Mouse (Mus musculus): ENCODE results near the gene Tcf3. TPM values are rescaled to one million over a fixed set of nuclear protein-coding genes. Genes with fewer than 3 reads are reported as not detected.

Tcf3 gene
- polyA plus RNA-seq, 1 experiment from 2014 or later = 110 TPM

GRCm38 (mm10) chr10:80444339-80445045, 11.0 kb upstream of the Tcf3 start:
- Histone ChIP-seq H3K9ac (ENCODE audit: low read depth, low read length) (no peak overlapping the region), H3K27ac (ENCODE audit: low read depth, low read length) (no peak overlapping the region), H3K9me3 (ENCODE audit: control insufficient read depth, low read length) (no peaks in the 10 kb centered on the region), H3K27me3 (ENCODE audit: control insufficient read depth, insufficient read depth, low read length) (peaks cover 4% of the 10 kb centered on the region; the same call in 1 of the 2 replicates), H3K4me2 (replicated peaks; ENCODE audit: low read depth, low read length) (no peak overlapping the region), H3K4me3 (ENCODE audit: low read depth, low read length) (no peak overlapping the region), H3K4me1 (replicated peaks; ENCODE audit: control insufficient read depth, insufficient read depth, low read length) (peaks cover 4% of the 10 kb centered on the region; the same call in 1 of the 2 replicates), H3K36me3 (ENCODE audit: control insufficient read depth, insufficient read depth, low read length) (no peaks in the 10 kb centered on the region)
- 42% methylated on average over 5 of the region's 5 CpGs for WGBS
- DNase-seq (ENCODE audit: low spot score) = no peak
- no peak for ATAC-seq (ENCODE audit: low FRiP score)

GRCm38 (mm10) chr10:80443575-80444278, 10.3 kb upstream of the Tcf3 start:
- H3K4me3 ChIP-seq (ENCODE audit: low read depth, low read length) = no peak overlapping the region
- peaks cover 4% of the 10 kb centered on the region; the same call in 1 of the 2 replicates for H3K4me1 ChIP-seq (replicated peaks; ENCODE audit: control insufficient read depth, insufficient read depth, low read length)
- whole genome bisulfite sequencing = 85% methylated on average over 7 of the region's 8 CpGs
- no peak for ATAC-seq (ENCODE audit: low FRiP score)
- H3K9ac ChIP-seq (ENCODE audit: low read depth, low read length) = no peak overlapping the region
- H3K27me3 ChIP-seq (ENCODE audit: control insufficient read depth, insufficient read depth, low read length) = peaks cover 4% of the 10 kb centered on the region; the same call in 1 of the 2 replicates
- DNase-seq (ENCODE audit: low spot score) = no peak
- no peaks in the 10 kb centered on the region for H3K36me3 ChIP-seq (ENCODE audit: control insufficient read depth, insufficient read depth, low read length)
- no peaks in the 10 kb centered on the region for H3K9me3 ChIP-seq (ENCODE audit: control insufficient read depth, low read length)
- H3K27ac ChIP-seq (ENCODE audit: low read depth, low read length) = no peak overlapping the region
- no peak overlapping the region for H3K4me2 ChIP-seq (replicated peaks; ENCODE audit: low read depth, low read length)

GRCm38 (mm10) chr10:80442989-80443388, 9.5 kb upstream of the Tcf3 start:
- H3K36me3 ChIP-seq (ENCODE audit: control insufficient read depth, insufficient read depth, low read length) = no peaks in the 10 kb centered on the region
- no peak overlapping the region for H3K27ac ChIP-seq (ENCODE audit: low read depth, low read length)
- WGBS = 65% methylated on average over 2 of the region's 2 CpGs
- H3K4me3 ChIP-seq (ENCODE audit: low read depth, low read length) = no peak overlapping the region
- H3K27me3 ChIP-seq (ENCODE audit: control insufficient read depth, insufficient read depth, low read length) = peaks cover 4% of the 10 kb centered on the region; the same call in 1 of the 2 replicates
- H3K4me1 ChIP-seq (replicated peaks; ENCODE audit: control insufficient read depth, insufficient read depth, low read length) = peaks cover 4% of the 10 kb centered on the region; the same call in 1 of the 2 replicates
- DNase-seq (ENCODE audit: low spot score) (no peak), ATAC-seq (ENCODE audit: low FRiP score) (no peak)
- H3K9ac ChIP-seq (ENCODE audit: low read depth, low read length) = no peak overlapping the region
- H3K4me2 ChIP-seq (replicated peaks; ENCODE audit: low read depth, low read length) = no peak overlapping the region
- H3K9me3 ChIP-seq (ENCODE audit: control insufficient read depth, low read length) = no peaks in the 10 kb centered on the region

GRCm38 (mm10) chr10:80441598-80441997, 8.2 kb upstream of the Tcf3 start:
- peaks cover 6% of the 10 kb centered on the region; the same call in 1 of the 2 replicates for H3K27me3 ChIP-seq (ENCODE audit: control insufficient read depth, insufficient read depth, low read length)
- WGBS = 55% methylated on average over 8 of the region's 8 CpGs
- no peaks in the 10 kb centered on the region for H3K9me3 ChIP-seq (ENCODE audit: control insufficient read depth, low read length)
- DNase-seq (ENCODE audit: low spot score) (no peak), ATAC-seq (ENCODE audit: low FRiP score) (no peak)
- H3K36me3 ChIP-seq (ENCODE audit: control insufficient read depth, insufficient read depth, low read length) = no peaks in the 10 kb centered on the region
- H3K9ac ChIP-seq (ENCODE audit: low read depth, low read length) = no peak overlapping the region
- peaks cover 4% of the 10 kb centered on the region; the same call in 1 of the 2 replicates for H3K4me1 ChIP-seq (replicated peaks; ENCODE audit: control insufficient read depth, insufficient read depth, low read length)
- no peak overlapping the region for H3K4me3 ChIP-seq (ENCODE audit: low read depth, low read length)
- H3K4me2 ChIP-seq (replicated peaks; ENCODE audit: low read depth, low read length) = no peak overlapping the region
- no peak overlapping the region for H3K27ac ChIP-seq (ENCODE audit: low read depth, low read length)

- Histone ChIP-seq H3K4me3 (ENCODE audit: low read depth, low read length) (no peak overlapping the region), H3K4me1 (replicated peaks; ENCODE audit: control insufficient read depth, insufficient read depth, low read length) (no peaks in the 10 kb centered on the region), H3K27me3 (ENCODE audit: control insufficient read depth, insufficient read depth, low read length) (peaks cover 6% of the 10 kb centered on the region; the same call in 1 of the 2 replicates), H3K9me3 (ENCODE audit: control insufficient read depth, low read length) (no peaks in the 10 kb centered on the region), H3K4me2 (replicated peaks; ENCODE audit: low read depth, low read length) (no peak overlapping the region), H3K9ac (ENCODE audit: low read depth, low read length) (no peak overlapping the region), H3K36me3 (ENCODE audit: control insufficient read depth, insufficient read depth, low read length) (no peaks in the 10 kb centered on the region), H3K27ac (ENCODE audit: low read depth, low read length) (no peak overlapping the region)
- DNase-seq (ENCODE audit: low spot score) (no peak), ATAC-seq (ENCODE audit: low FRiP score) (no peak)
These were observed 6.6 kb upstream of the Tcf3 start for GRCm38 (mm10) chr10:80440031-80440430.

- Histone ChIP-seq H3K9me3 (ENCODE audit: control insufficient read depth, low read length) (no peaks in the 10 kb centered on the region), H3K4me2 (replicated peaks; ENCODE audit: low read depth, low read length) (no peak overlapping the region), H3K9ac (ENCODE audit: low read depth, low read length) (no peak overlapping the region), H3K27me3 (ENCODE audit: control insufficient read depth, insufficient read depth, low read length) (peaks cover 3% of the 10 kb centered on the region; the same call in 1 of the 2 replicates), H3K4me3 (ENCODE audit: low read depth, low read length) (no peak overlapping the region), H3K27ac (ENCODE audit: low read depth, low read length) (no peak overlapping the region), H3K4me1 (replicated peaks; ENCODE audit: control insufficient read depth, insufficient read depth, low read length) (no peaks in the 10 kb centered on the region), H3K36me3 (ENCODE audit: control insufficient read depth, insufficient read depth, low read length) (no peaks in the 10 kb centered on the region)
- DNase-seq (ENCODE audit: low spot score) = no peak
- ATAC-seq (ENCODE audit: low FRiP score) = no peak
- WGBS = 71% methylated on average over 4 of the region's 4 CpGs
These were observed 4.5 kb upstream of the Tcf3 start for GRCm38 (mm10) chr10:80437973-80438372.

GRCm38 (mm10) chr10:80436276-80436675, 2.8 kb upstream of the Tcf3 start:
- Histone ChIP-seq H3K9ac (ENCODE audit: low read depth, low read length) (no peak overlapping the region), H3K4me3 (ENCODE audit: low read depth, low read length) (no peak overlapping the region), H3K27ac (ENCODE audit: low read depth, low read length) (no peak overlapping the region), H3K36me3 (ENCODE audit: control insufficient read depth, insufficient read depth, low read length) (no peaks in the 10 kb centered on the region), H3K4me2 (replicated peaks; ENCODE audit: low read depth, low read length) (no peak overlapping the region), H3K27me3 (ENCODE audit: control insufficient read depth, insufficient read depth, low read length) (0 out of 2 replicates have a peak, but pooled peaks cover 2% of the 10 kb centered on the region), H3K9me3 (ENCODE audit: control insufficient read depth, low read length) (no peaks in the 10 kb centered on the region), H3K4me1 (replicated peaks; ENCODE audit: control insufficient read depth, insufficient read depth, low read length) (0 out of 2 replicates have a peak, but pooled peaks cover 2% of the 10 kb centered on the region)
- 13% methylated on average over 9 of the region's 9 CpGs for WGBS
- DNase-seq (ENCODE audit: low spot score) (no peak), ATAC-seq (ENCODE audit: low FRiP score) (no peak)

GRCm38 (mm10) chr10:80435764-80436163, 2.3 kb upstream of the Tcf3 start:
- 0 out of 2 replicates have a peak, but pooled peaks cover 2% of the 10 kb centered on the region for H3K27me3 ChIP-seq (ENCODE audit: control insufficient read depth, insufficient read depth, low read length)
- H3K4me1 ChIP-seq (replicated peaks; ENCODE audit: control insufficient read depth, insufficient read depth, low read length) = 0 out of 2 replicates have a peak, but pooled peaks cover 2% of the 10 kb centered on the region
- no peak overlapping the region for H3K4me3 ChIP-seq (ENCODE audit: low read depth, low read length)
- no peak overlapping the region for H3K4me2 ChIP-seq (replicated peaks; ENCODE audit: low read depth, low read length)
- H3K27ac ChIP-seq (ENCODE audit: low read depth, low read length) = no peak overlapping the region
- no peak overlapping the region for H3K9ac ChIP-seq (ENCODE audit: low read depth, low read length)
- no peaks in the 10 kb centered on the region for H3K9me3 ChIP-seq (ENCODE audit: control insufficient read depth, low read length)
- WGBS = 50% methylated on average over 7 of the region's 7 CpGs
- ATAC-seq (ENCODE audit: low FRiP score) = no peak
- DNase-seq (ENCODE audit: low spot score) = no peak
- H3K36me3 ChIP-seq (ENCODE audit: control insufficient read depth, insufficient read depth, low read length) = no peaks in the 10 kb centered on the region; the same call in 1 of the 2 replicates

Data from hindbrain, embryonic 11.5 days (tissue).